Mouse (Mus musculus) E14TG2a.4 (cell line): ENCODE results near the gene Arhgap27.

ENCODE experiments used
- CTCF ChIP-seq: conservative IDR thresholded peaks from 2 replicates; pipeline ENCODE4 v1.5.1; 2014; ENCODE audit warnings: low read length
- NANOG ChIP-seq: IDR thresholded peaks from 2 replicates; pipeline ENCODE4 v1.6.1; 2014; ENCODE audit warnings: borderline replicate concordance, low read length, mixed read lengths

GRCm38 (mm10) chr11:103307910-103308309 lies 55.6 kb downstream of the Arhgap27 start:
- TF ChIP-seq CTCF, result no peak
- no peak for TF ChIP-seq NANOG
